ENCODE assay signal across 15 mouse cellular contexts in genomic region chr9:86660327-86660726, GRCm38 (mm10). TPM values are rescaled to one million over a fixed set of nuclear protein-coding genes. Genes with fewer than 3 reads are reported as not detected.
"Had no signal": no experiment of that assay in that cellular context is flagged by ENCODE, and none has a peak within 500 bp of the region (broad histone marks: within the 10 kb centered on the region; RNA-seq: fewer than 3 reads in every experiment).

No protein-coding gene starts in this region.

- ATAC-seq: midbrain, embryonic 13.5 days; midbrain, embryonic 15.5 days had no signal

- DNase-seq: lung, adult 18-20 months; lung, embryonic 14.5 days; lung, postnatal 14 days; lung, postnatal 36 days; retina, postnatal 1 day; right cerebral cortex, adult 18-20 months; right cerebral cortex, postnatal 25 days; right cerebral cortex, postnatal 4 days; spleen, adult 18-20 months; thymus, adult 18-20 months; thymus, postnatal 14 days; thymus, postnatal 36 days had no signal

RNA-seq across cellular contexts. Expression of gene Me1, which starts 35.4 kb away (rescaled TPM):
- total RNA-seq: neutrophil, adult 5-6 weeks had no signal
